In the genomic region with DNA sequence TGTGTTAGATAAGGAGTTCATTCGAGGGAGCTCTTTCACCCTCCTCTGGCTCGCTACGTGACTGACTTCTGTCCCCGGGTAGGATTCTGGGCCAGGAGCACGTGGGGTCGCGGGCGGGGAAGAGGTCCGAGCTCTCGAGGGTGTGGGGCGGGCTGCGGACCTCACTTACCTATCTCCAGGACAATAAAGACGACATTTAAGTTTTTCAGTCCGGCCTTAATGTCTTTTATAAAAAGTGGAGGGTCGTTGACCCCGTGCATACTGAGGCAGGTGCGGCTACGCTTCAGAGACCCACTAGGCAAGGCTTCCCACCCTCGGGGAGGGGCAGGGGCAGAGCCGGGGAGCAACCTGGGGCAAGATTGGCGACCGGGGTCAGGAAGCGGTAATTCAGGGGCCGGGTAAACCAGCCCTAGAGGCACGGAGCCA, we compare ENCODE assay signal across 8 mouse cellular contexts. TPM values are rescaled to one million over a fixed set of nuclear protein-coding genes. Genes with fewer than 3 reads are reported as not detected.
DNase-seq lines count a peak whose midpoint lies in the region; ATAC-seq and TF ChIP-seq lines count a peak whose summit lies in the region.

No protein-coding gene starts in this region.

- H3K36me3 ChIP-seq in forebrain, embryonic 16.5 days (ENCODE audit: control insufficient read depth, insufficient read depth): no peaks in the 10 kb centered on the region
- no peaks in the 10 kb centered on the region for H3K36me3 ChIP-seq in hindbrain, postnatal 0 days (ENCODE audit: insufficient read depth, low read length)
- no peaks in the 10 kb centered on the region for H3K36me3 ChIP-seq in limb, embryonic 15.5 days
- no peaks in the 10 kb centered on the region for H3K36me3 ChIP-seq in midbrain, postnatal 0 days (ENCODE audit: insufficient read depth, low read length)

- DNase-seq in embryo, embryonic 10.5 days (ENCODE audit: low spot score): peak; percentile 51
- DNase-seq in embryo, embryonic 11 days: no peak
- peak; percentile 58 for DNase-seq in adrenal gland, postnatal 10 days
- DNase-seq in hindbrain, postnatal 0 days (ENCODE audit: low spot score): peak; percentile 3
- no peak for DNase-seq in midbrain, postnatal 0 days (ENCODE audit: low spot score)
- peak; percentile 75 for DNase-seq in thymus, postnatal 14 days

- under 1% methylated on average over 25 of the region's 25 CpGs for WGBS in forebrain, embryonic 16.5 days
- 0% methylated on average over 25 of the region's 25 CpGs for WGBS in hindbrain, postnatal 0 days
- under 1% methylated on average over 25 of the region's 25 CpGs for WGBS in limb, embryonic 15.5 days
- WGBS in midbrain, postnatal 0 days: under 1% methylated on average over 25 of the region's 25 CpGs

- peak overlapping the region; percentile 89 for H3K4me2 ChIP-seq in forebrain, embryonic 16.5 days (ENCODE audit: low read length)
- peak overlapping the region; percentile 98 for H3K4me2 ChIP-seq in hindbrain, postnatal 0 days (ENCODE audit: low read depth, low read length)
- peak overlapping the region; percentile 95 for H3K4me2 ChIP-seq in limb, embryonic 15.5 days
- peak overlapping the region; percentile 98 for H3K4me2 ChIP-seq in midbrain, postnatal 0 days (ENCODE audit: low read depth, low read length, poor library complexity, severe bottlenecking)

- ATAC-seq in forebrain, embryonic 16.5 days: peak; percentile 12
- ATAC-seq in hindbrain, postnatal 0 days: peak; percentile 36
- ATAC-seq in limb, embryonic 15.5 days (ENCODE audit: insufficient number of reproducible peaks, low FRiP score, low TSS enrichment, low read depth): no peak
- ATAC-seq in midbrain, postnatal 0 days (ENCODE audit: low FRiP score): peak; percentile 41

- peaks cover 5% of the 10 kb centered on the region for H3K4me1 ChIP-seq in forebrain, embryonic 16.5 days (replicated peaks; ENCODE audit: control insufficient read depth, insufficient read depth, low read length)
- H3K4me1 ChIP-seq in hindbrain, postnatal 0 days (ENCODE audit: insufficient read depth, low read length): no peaks in the 10 kb centered on the region
- no peaks in the 10 kb centered on the region for H3K4me1 ChIP-seq in limb, embryonic 15.5 days
- no peaks in the 10 kb centered on the region for H3K4me1 ChIP-seq in midbrain, postnatal 0 days (ENCODE audit: insufficient read depth, low read length)

- H3K27me3 ChIP-seq in forebrain, embryonic 16.5 days (replicated peaks; ENCODE audit: control insufficient read depth, insufficient read depth, low read length): no peaks in the 10 kb centered on the region
- no peaks in the 10 kb centered on the region for H3K27me3 ChIP-seq in hindbrain, postnatal 0 days (ENCODE audit: insufficient read depth, low read length)
- H3K27me3 ChIP-seq in limb, embryonic 15.5 days: no peaks in the 10 kb centered on the region
- H3K27me3 ChIP-seq in midbrain, postnatal 0 days (ENCODE audit: insufficient read depth, low read length): no peaks in the 10 kb centered on the region

- TF ChIP-seq CTCF in hindbrain, postnatal 0 days (IDR thresholded peaks at IDR 0.05; ENCODE audit: low read depth): no peak
- TF ChIP-seq CTCF in midbrain, postnatal 0 days (IDR thresholded peaks at IDR 0.05): no peak

- H3K9me3 ChIP-seq in forebrain, embryonic 16.5 days (ENCODE audit: control insufficient read depth, low read length): no peaks in the 10 kb centered on the region
- H3K9me3 ChIP-seq in hindbrain, postnatal 0 days (ENCODE audit: low read length): no peaks in the 10 kb centered on the region
- no peaks in the 10 kb centered on the region for H3K9me3 ChIP-seq in limb, embryonic 15.5 days
- H3K9me3 ChIP-seq in midbrain, postnatal 0 days (ENCODE audit: low read length): no peaks in the 10 kb centered on the region

- peak overlapping the region; percentile 69 for H3K9ac ChIP-seq in forebrain, embryonic 16.5 days (replicated peaks; ENCODE audit: low read depth, low read length)
- peak overlapping the region; percentile 58 for H3K9ac ChIP-seq in hindbrain, postnatal 0 days (replicated peaks; ENCODE audit: low read length)
- peak overlapping the region; percentile 62 for H3K9ac ChIP-seq in limb, embryonic 15.5 days
- H3K9ac ChIP-seq in midbrain, postnatal 0 days (replicated peaks; ENCODE audit: low read length, poor library complexity, severe bottlenecking): peak overlapping the region; percentile 58; the same call in 1 of the 2 replicates

- H3K4me3 ChIP-seq in forebrain, embryonic 16.5 days (replicated peaks; ENCODE audit: low read length): peak overlapping the region; percentile 67
- H3K4me3 ChIP-seq in hindbrain, postnatal 0 days (ENCODE audit: low read length): peak overlapping the region; percentile 71
- H3K4me3 ChIP-seq in limb, embryonic 15.5 days: peak overlapping the region; percentile 74
- peak overlapping the region; percentile 61 for H3K4me3 ChIP-seq in midbrain, postnatal 0 days (ENCODE audit: low read depth, low read length)

- no peak overlapping the region for H3K27ac ChIP-seq in forebrain, embryonic 16.5 days (ENCODE audit: low read length)
- no peak overlapping the region; the same call in 1 of the 2 replicates for H3K27ac ChIP-seq in hindbrain, postnatal 0 days
- peak overlapping the region; percentile 85 for H3K27ac ChIP-seq in limb, embryonic 15.5 days
- peak overlapping the region; percentile 70; the same call in 1 of the 2 replicates for H3K27ac ChIP-seq in midbrain, postnatal 0 days (ENCODE audit: low read depth, low read length)

RNA-seq across cellular contexts. Expression of a gene that starts 0.6 kb away (rescaled TPM):
- total RNA-seq in adrenal gland, postnatal 10 days (2021): 10 to 100 TPM; 27.4 to 27.9 TPM
- polyA plus RNA-seq in forebrain, embryonic 16.5 days (2015; fragmentation: Nextera tagmentation; extraction: Ambion mirVana): 10.2 and 10.5 TPM in 2 replicates
- total RNA-seq in hindbrain, postnatal 0 days (2014; rRNA removed): 3.3 and 4.1 TPM in 2 replicates
- polyA plus RNA-seq in hindbrain, postnatal 0 days (2015; fragmentation: Nextera tagmentation; extraction: Ambion mirVana): 3.1 and 4.1 TPM in 2 replicates
- 11.6 and 12.2 TPM in 2 replicates for polyA plus RNA-seq in limb, embryonic 15.5 days (2015; fragmentation: Nextera tagmentation; extraction: Ambion mirVana)
- total RNA-seq in midbrain, postnatal 0 days (2014; rRNA removed): 3.5 and 6.1 TPM in 2 replicates
- polyA plus RNA-seq in midbrain, postnatal 0 days (2015; fragmentation: Nextera tagmentation; extraction: Ambion mirVana): 4.1 and 4.3 TPM in 2 replicates

Comparison
In these comparisons a context has a peak if more than half of its experiments do, and no peak if none do; other contexts are left out.
1. DNase-seq: peak in embryo, embryonic 10.5 days (single experiment), adrenal gland, postnatal 10 days (single experiment), hindbrain, postnatal 0 days (single experiment) and thymus, postnatal 14 days (single experiment); none in embryo, embryonic 11 days (single experiment) and midbrain, postnatal 0 days (single experiment).
2. H3K27ac ChIP-seq: peak in limb, embryonic 15.5 days (single experiment) and midbrain, postnatal 0 days (single experiment); none in forebrain, embryonic 16.5 days (single experiment) and hindbrain, postnatal 0 days (single experiment).
3. Peak in every context shown above with its lines, with median percentiles within 50 percentile points of each other: H3K4me2 ChIP-seq, H3K4me3 ChIP-seq and H3K9ac ChIP-seq.